Mouse (Mus musculus): ENCODE measurements around the gene Arhgdig. TPM values are rescaled to one million over a fixed set of nuclear protein-coding genes. Genes with fewer than 3 reads are reported as not detected.

Arhgdig gene
- polyA plus RNA-seq (2012; ENCODE audit: insufficient read depth, insufficient read length, missing spikeins) = not detected in 2 replicates

GRCm38 (mm10) chr17:26207686-26208085 is at the start of gene Arhgdig:
Gene Arhgdig (minus strand): TSS chr17:26207786.
- H3K27ac ChIP-seq (ENCODE audit: insufficient read depth, low read depth, low read length) = no peak within 1 kb of the TSS
- H3K4me1 ChIP-seq (ENCODE audit: control insufficient read depth, insufficient read depth, low read length) = no peaks in the 10 kb centered on the region

GRCm38 (mm10) chr17:26255313-26255712 is 47.7 kb upstream of the Arhgdig start:
- Histone ChIP-seq H3K27ac (ENCODE audit: insufficient read depth, low read depth, low read length) (no peak overlapping the region), H3K4me3 (ENCODE audit: insufficient read depth, low read length) (no peak overlapping the region), H3K4me1 (ENCODE audit: control insufficient read depth, insufficient read depth, low read length) (peaks cover 15% of the 10 kb centered on the region)
- TF ChIP-seq POLR2A (IDR thresholded peaks at IDR 0.05; ENCODE audit: borderline replicate concordance, low read depth, low read length) (no peak), CTCF (IDR thresholded peaks at IDR 0.05; ENCODE audit: low read depth, low read length) (no peak)

More at GRCm38 (mm10) chr17:26207686-26208085, at the start of gene Arhgdig:
- no peak within 1 kb of the TSS for H3K4me3 ChIP-seq (ENCODE audit: insufficient read depth, low read length)
- TF ChIP-seq CTCF (IDR thresholded peaks at IDR 0.05; ENCODE audit: low read depth, low read length) (no peak), POLR2A (IDR thresholded peaks at IDR 0.05; ENCODE audit: borderline replicate concordance, low read depth, low read length) (no peak)

GRCm38 (mm10) chr17:26253399-26253798 is 45.8 kb upstream of the Arhgdig start:
- Histone ChIP-seq H3K27ac (ENCODE audit: insufficient read depth, low read depth, low read length) (peak overlapping the region; percentile 86), H3K4me3 (ENCODE audit: insufficient read depth, low read length) (peak overlapping the region; percentile 82), H3K4me1 (ENCODE audit: control insufficient read depth, insufficient read depth, low read length) (peaks cover 15% of the 10 kb centered on the region)
- TF ChIP-seq CTCF (IDR thresholded peaks at IDR 0.05; ENCODE audit: low read depth, low read length) = no peak
- no peak for TF ChIP-seq POLR2A (IDR thresholded peaks at IDR 0.05; ENCODE audit: borderline replicate concordance, low read depth, low read length)

GRCm38 (mm10) chr17:26252539-26253251 is 45.1 kb upstream of the Arhgdig start, which contains the start of gene Luc7l:
Gene Luc7l (plus strand): TSS chr17:26252896.
- Histone ChIP-seq H3K27ac (ENCODE audit: insufficient read depth, low read depth, low read length) (peak within 1 kb of the TSS; percentile 86), H3K4me3 (ENCODE audit: insufficient read depth, low read length) (peak within 1 kb of the TSS; percentile 82), H3K4me1 (ENCODE audit: control insufficient read depth, insufficient read depth, low read length) (peaks cover 15% of the 10 kb centered on the region)
- no peak for TF ChIP-seq CTCF (IDR thresholded peaks at IDR 0.05; ENCODE audit: low read depth, low read length)
- 0 out of 2 replicates have a peak, but pooled peaks have one; percentile 24 for TF ChIP-seq POLR2A (IDR thresholded peaks at IDR 0.05; ENCODE audit: borderline replicate concordance, low read depth, low read length)

- peaks cover 15% of the 10 kb centered on the region for H3K4me1 ChIP-seq (ENCODE audit: control insufficient read depth, insufficient read depth, low read length)
- H3K27ac ChIP-seq (ENCODE audit: insufficient read depth, low read depth, low read length) = peak overlapping the region; percentile 86
- peak overlapping the region; percentile 82; the same call in 1 of the 2 replicates for H3K4me3 ChIP-seq (ENCODE audit: insufficient read depth, low read length)
- TF ChIP-seq POLR2A (IDR thresholded peaks at IDR 0.05; ENCODE audit: borderline replicate concordance, low read depth, low read length) = no peak
- TF ChIP-seq CTCF (IDR thresholded peaks at IDR 0.05; ENCODE audit: low read depth, low read length) = no peak
Measured at GRCm38 (mm10) chr17:26251886-26252538, 44.4 kb upstream of the Arhgdig start.

GRCm38 (mm10) chr17:26244101-26244841 is 36.7 kb upstream of the Arhgdig start, which contains the start of gene Fam234a:
Gene Fam234a (minus strand): TSS chr17:26244242.
- Histone ChIP-seq H3K4me1 (ENCODE audit: control insufficient read depth, insufficient read depth, low read length) (peaks cover 23% of the 10 kb centered on the region), H3K4me3 (ENCODE audit: insufficient read depth, low read length) (peak within 1 kb of the TSS; percentile 68), H3K27ac (ENCODE audit: insufficient read depth, low read depth, low read length) (peak within 1 kb of the TSS; percentile 69)
- TF ChIP-seq POLR2A (IDR thresholded peaks at IDR 0.05; ENCODE audit: borderline replicate concordance, low read depth, low read length) = no peak
- no peak for TF ChIP-seq CTCF (IDR thresholded peaks at IDR 0.05; ENCODE audit: low read depth, low read length)

GRCm38 (mm10) chr17:26243471-26244100 is 36.0 kb upstream of the Arhgdig start:
- Histone ChIP-seq H3K4me1 (ENCODE audit: control insufficient read depth, insufficient read depth, low read length) (peaks cover 23% of the 10 kb centered on the region), H3K27ac (ENCODE audit: insufficient read depth, low read depth, low read length) (peak overlapping the region; percentile 57), H3K4me3 (ENCODE audit: insufficient read depth, low read length) (peak overlapping the region; percentile 68)
- TF ChIP-seq CTCF (IDR thresholded peaks at IDR 0.05; ENCODE audit: low read depth, low read length) = peak; percentile 84
- no peak for TF ChIP-seq POLR2A (IDR thresholded peaks at IDR 0.05; ENCODE audit: borderline replicate concordance, low read depth, low read length)

- no peak overlapping the region for H3K4me3 ChIP-seq (ENCODE audit: insufficient read depth, low read length)
- H3K27ac ChIP-seq (ENCODE audit: insufficient read depth, low read depth, low read length) = no peak overlapping the region
- no peak for TF ChIP-seq CTCF (IDR thresholded peaks at IDR 0.05; ENCODE audit: low read depth, low read length)
- TF ChIP-seq POLR2A (IDR thresholded peaks at IDR 0.05; ENCODE audit: borderline replicate concordance, low read depth, low read length) = no peak
- H3K4me1 ChIP-seq (ENCODE audit: control insufficient read depth, insufficient read depth, low read length) = peaks cover 45% of the 10 kb centered on the region
Measured at GRCm38 (mm10) chr17:26240990-26241389, 33.4 kb upstream of the Arhgdig start.

All from bone marrow macrophage, adult 2 months (primary cell).